Mouse (Mus musculus) frontal cortex, postnatal 36 days (tissue): ENCODE results near the gene Il17rb.

Experiments used
- DNase-seq, 2 experiments: peaks; one replicate each; pipeline ENCODE4 v3.0.0; 2022; ENCODE audit warnings: low spot score in 2 of 2

Gene Il17rb

GRCm38 (mm10) chr14:30008733-30009575 lies at the start of gene Il17rb, which contains the start of gene Chdh:
Gene Il17rb, minus strand, starts transcription at chr14:30008896.
Gene Chdh, plus strand, starts transcription at chr14:30009023.
- no peak for DNase-seq

DNA sequence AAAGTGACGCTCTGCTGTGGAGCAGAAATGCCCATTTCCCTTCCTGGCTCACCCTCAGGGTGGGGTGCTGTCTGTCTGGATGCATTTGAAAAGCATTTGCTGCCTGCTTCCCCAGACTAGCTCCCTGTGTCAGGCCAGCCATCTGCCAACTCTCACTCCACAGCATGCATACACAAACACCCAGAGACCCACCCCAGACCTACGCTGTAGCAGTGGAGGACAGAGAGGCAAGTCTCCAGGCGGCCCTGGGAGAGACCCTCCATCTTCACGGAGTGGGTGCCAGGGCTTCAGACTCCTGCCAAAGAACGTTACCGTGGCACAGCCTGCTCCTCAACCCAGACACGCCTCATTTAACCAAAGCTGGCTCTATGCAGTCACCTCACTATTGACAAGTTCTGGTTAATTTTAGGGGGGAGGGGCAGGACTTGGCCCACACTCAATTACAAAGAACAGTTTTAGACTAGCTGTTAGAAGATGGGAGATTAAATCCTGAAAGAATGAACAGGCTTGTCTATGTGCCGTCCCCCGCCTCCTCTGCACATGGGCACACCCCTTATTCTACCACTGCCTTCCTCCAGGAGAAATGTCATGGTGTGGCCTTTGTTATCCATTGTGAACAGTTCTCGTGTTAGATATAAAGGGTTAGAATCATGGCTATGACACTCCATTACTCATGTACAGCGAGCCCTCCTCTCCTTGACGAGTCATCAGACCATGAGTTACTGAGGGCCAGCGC lies 47.5 kb upstream of the Il17rb start:
- peak; percentile 25 to 47 for DNase-seq

- no peak for DNase-seq
Observed at GRCm38 (mm10) chr14:30054922-30055321, 46.2 kb upstream of the Il17rb start.

DNA sequence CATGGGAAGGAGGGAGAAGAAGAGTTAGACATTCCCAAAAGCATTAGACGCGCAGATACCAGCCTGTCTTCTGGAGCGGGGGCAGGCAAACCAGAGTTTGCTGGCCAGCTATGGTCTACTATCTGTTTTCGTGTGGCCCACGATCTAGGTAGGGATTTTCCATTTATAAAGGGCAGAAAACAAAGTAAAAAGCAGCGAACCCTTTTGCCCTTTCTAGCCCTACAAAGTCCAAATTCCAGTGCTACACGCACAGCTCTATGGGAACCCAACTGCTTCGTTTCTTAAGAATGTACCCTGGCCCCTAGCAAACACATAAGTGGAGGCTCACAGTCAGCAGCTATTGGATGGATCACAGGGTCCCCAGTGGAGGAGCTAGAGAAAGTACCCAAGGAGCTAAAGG lies 41.6 kb upstream of the Il17rb start:
- no peak for DNase-seq

- no peak for DNase-seq
Observed at GRCm38 (mm10) chr14:30048049-30048448, 39.4 kb upstream of the Il17rb start.

DNA sequence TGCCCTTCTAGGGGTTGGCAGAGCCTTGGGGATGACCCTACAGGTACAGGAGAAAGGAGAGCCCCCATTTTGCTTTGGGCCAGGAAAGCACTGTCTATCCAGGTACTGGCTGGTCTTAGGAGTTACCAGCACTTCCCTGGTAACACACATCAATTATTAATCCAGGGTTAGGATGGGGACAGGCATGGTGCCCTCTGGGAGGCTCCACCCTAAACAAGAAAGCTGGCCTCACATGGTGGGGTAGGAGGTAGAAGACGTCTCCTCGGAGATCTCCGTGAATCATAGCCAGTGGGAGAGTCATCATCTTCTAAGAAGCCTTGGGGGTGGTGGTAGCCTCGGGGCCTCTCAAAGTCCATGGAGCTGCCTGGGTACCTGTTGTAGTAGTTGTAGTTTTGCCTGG lies 38.3 kb upstream of the Il17rb start:
- no peak for DNase-seq

DNA sequence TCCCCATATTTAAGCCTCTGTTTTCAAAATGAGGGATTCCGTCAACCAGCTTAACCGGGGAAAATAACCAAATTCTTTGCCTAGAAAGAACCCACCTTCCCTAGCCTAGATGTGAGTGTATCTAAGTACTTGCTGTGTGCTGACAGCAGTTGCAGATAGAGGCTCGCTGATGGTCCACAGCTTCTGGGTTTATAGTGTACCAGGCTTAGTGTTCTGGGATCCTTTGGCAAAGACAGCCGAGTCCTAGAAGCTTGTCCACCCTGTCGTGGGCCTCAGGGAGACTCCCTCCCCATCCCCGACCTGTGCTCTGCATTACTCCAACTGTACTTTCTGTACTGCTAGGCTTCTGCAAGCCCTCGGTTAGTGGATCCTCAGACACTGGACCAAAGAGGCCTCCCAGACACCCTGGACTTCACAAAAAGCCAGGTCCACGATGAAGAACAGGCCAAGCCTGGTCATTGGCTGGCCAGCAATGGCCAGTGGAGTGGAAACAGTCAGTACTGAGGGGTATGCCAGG lies 37.1 kb upstream of the Il17rb start:
- DNase-seq = no peak

- DNase-seq = no peak
Observed at GRCm38 (mm10) chr14:30045239-30045638, 36.5 kb upstream of the Il17rb start.

- no peak for DNase-seq
Observed at GRCm38 (mm10) chr14:30043356-30043940, 34.8 kb upstream of the Il17rb start.

DNA sequence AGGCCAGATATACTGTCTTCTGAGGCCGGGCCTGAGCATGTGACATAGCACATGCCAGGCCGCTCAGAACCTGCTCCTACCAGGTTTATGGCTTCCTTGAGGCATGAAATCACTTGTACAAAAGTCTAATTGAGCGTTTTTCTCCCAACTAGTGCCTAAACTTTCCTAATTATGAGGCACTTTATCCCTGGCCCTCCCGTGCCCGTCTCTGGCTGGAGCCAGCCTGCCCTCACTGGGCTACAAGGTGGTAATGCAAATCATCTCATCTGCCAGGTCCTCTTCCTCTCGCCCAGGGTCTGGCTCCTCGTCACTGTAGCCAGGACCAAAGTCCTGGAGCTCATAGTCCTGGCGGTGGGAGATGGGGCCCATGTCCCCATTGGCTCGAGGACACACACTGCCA lies 33.1 kb upstream of the Il17rb start:
- DNase-seq = no peak

GRCm38 (mm10) chr14:30039413-30039812 lies 30.7 kb upstream of the Il17rb start:
- DNase-seq = no peak

GRCm38 (mm10) chr14:30038431-30038830 lies 29.7 kb upstream of the Il17rb start:
- DNase-seq = no peak

DNA sequence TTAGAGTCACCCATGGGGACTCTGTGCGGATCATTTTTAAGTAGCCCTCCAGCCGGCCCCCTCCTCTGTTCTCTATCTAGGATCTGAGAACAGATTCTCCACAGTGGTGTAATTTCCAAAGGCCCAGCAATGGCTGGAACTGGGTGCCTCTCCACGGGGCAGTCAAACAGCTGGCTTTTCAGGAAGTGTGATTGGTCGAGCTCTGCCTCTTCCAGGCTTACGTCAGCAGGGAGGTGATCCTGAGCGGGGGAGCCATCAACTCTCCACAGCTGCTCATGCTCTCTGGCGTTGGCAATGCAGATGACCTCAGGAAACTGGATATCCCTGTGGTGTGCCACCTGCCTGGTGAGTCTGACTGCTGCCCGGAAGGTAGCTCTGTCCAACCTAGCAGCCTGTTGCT lies 24.7 kb upstream of the Il17rb start:
- no peak for DNase-seq

GRCm38 (mm10) chr14:30027378-30027777 lies 18.7 kb upstream of the Il17rb start:
- DNase-seq = no peak

DNA sequence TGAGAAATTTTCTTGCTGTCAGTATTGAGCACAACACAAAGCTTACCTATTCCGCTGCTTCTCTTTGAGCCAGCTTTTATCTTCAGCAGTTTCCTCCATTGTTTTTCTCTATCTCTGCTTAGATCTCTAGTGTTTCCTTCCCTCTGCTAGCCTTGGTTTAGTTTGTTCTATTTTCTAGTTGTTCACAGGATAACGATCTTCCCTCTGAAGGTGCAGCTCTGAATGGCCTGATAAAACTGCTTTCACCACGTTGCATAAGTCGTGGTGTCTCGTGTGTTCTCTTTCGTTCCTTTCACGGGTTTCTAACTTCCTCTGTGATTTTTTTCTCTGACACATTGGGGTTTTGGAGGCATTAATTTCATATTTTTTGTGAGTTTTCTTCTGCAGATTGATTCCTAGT lies 15.7 kb upstream of the Il17rb start:
- DNase-seq = no peak

DNA sequence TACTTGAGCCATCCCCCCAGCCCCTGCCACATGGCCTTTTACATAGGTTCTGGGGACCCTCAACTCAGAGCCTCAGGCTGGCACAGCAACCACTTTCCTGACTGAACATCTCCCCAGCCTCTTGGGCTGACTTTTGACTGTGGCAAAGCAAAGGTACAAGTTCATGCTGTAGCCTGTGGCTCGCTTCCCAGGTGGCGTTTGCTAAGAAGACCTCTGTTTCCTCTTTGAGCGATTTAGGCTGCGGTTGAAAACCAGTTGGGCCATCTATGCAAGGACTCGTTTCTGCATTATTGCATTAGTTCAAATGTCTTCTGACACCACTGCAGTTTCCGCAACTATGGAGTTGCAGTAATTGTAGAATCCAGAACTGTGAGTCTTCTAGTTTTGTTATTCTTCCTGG lies 13.8 kb upstream of the Il17rb start:
- no peak for DNase-seq

GRCm38 (mm10) chr14:30019792-30020575 lies 11.3 kb upstream of the Il17rb start:
- no peak for DNase-seq

DNA sequence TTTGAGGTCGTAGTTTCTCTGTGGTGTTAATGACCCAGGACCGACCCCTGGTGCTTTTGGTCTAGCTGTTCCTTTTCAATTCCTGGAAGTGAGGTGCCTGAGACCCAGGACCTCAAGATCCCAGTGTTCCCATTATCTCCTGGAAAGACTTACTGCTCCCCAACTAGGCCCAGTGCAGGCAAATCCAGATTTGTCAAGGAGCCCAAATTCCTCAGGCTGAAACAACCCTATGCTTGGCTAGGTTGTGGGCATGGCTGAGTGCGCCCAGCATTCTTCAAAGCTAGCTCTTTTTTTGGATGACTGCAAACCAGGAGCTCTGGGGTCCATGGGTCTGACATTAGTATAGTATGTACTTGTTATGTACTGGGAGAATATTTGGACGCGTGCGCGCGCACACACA lies 10.7 kb upstream of the Il17rb start:
- no peak for DNase-seq

GRCm38 (mm10) chr14:30018846-30019245 lies 10.2 kb upstream of the Il17rb start:
- DNase-seq = no peak

- no peak for DNase-seq
Observed at GRCm38 (mm10) chr14:30018463-30018801, 9.7 kb upstream of the Il17rb start.

GRCm38 (mm10) chr14:30017794-30018462 lies 9.2 kb upstream of the Il17rb start:
- no peak for DNase-seq
